Mouse (Mus musculus) retina, adult 2 months (tissue): ENCODE data around the gene Lztr1.

Source experiments
- DNase-seq: peaks from one replicate; pipeline ENCODE4 v3.0.0-alpha.2; 2012; ENCODE audit warnings: low read depth, low spot score

Gene Lztr1

DNA sequence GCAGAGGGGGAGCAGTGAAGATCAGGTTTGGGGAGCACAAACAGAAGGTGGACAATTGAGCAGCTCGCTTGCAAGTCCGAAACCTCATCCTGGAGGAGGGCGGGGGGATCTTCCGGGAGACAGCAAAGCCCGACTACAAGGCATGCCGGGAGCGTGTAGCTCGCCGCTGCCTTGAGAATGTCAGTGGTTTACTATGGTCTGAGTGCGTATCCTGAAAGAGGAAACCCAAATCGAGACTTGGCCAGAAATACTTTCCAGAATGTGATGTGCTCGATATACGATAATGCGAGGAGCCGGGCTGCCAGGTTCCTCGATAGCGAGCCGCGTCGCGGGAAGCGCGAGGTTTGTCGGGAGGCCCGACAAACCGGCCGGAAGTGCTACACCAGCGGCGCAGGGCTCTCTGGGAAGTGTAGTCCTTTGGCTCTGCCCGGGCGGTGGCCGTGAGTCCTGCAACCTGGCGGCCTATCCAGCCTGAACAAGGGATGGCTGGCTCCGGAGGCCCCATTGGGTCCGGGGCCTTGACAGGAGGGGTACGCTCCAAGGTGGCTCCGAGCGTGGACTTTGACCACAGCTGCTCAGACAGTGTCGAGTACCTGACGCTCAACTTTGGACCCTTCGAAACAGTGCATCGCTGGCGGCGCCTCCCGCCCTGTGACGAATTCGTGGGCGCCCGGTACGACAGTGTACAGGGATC lies at the start of gene Lztr1:
Gene Lztr1 (plus strand): TSS at position 143 of the 694 bp plus-strand sequence.
- DNase-seq = peak; percentile 74

DNA sequence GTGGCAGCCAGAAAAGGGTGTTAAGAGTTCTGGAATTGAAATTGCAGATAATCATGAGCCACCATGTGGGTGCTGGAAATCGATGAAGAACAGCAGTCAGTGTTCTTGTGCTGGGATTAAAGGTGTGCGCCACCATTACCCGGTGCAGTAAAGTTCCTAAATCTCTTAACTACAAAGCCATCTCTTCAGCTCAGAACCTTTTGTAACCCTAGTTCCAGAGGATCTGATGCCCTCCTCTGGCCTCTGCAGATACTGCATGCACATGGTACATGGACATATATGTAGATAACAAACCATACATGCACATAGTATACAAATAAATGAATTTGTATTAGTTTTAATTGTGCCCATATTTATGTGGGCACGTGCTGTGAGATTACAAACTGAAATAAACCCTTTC lies 48.2 kb upstream of the Lztr1 start:
- DNase-seq = no peak

DNA sequence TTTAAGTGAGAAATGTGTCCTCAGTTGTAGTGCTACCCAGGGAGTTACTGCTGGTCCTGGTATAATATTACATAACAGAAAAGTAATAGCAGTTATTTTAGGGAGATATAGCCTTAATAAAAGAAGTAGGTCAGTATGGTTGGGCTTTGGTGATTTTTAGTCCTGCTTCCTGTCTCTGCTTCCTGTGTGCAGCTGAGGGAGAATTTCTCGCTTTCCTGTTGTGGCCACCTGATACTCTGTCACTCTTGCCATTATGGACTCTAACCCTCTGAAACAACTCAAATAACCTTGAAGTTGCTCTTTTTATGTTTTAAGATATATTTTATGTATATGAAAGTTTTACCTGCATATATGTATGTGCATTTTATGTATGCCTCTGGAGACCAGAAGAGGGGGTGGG lies 46.9 kb upstream of the Lztr1 start:
- no peak for DNase-seq

DNA sequence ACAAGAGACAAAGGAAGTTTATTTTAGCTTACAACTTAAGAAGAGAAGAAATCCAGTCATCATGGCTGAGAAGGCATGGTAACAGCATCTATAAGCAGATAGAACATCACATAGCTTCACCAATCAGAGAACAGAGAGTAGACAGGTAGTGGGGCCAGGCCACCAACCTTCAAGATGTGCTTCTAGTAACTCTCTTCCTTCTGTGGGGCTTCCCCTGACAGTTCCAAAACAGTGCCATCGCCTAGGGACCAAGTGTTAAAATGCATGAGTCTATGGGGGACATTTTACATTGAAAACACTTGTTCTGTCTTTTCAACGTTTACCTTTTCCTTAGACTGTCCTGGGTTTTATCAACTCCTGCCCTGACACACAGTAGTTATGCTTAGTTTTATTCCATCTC lies 45.3 kb upstream of the Lztr1 start:
- no peak for DNase-seq

DNA sequence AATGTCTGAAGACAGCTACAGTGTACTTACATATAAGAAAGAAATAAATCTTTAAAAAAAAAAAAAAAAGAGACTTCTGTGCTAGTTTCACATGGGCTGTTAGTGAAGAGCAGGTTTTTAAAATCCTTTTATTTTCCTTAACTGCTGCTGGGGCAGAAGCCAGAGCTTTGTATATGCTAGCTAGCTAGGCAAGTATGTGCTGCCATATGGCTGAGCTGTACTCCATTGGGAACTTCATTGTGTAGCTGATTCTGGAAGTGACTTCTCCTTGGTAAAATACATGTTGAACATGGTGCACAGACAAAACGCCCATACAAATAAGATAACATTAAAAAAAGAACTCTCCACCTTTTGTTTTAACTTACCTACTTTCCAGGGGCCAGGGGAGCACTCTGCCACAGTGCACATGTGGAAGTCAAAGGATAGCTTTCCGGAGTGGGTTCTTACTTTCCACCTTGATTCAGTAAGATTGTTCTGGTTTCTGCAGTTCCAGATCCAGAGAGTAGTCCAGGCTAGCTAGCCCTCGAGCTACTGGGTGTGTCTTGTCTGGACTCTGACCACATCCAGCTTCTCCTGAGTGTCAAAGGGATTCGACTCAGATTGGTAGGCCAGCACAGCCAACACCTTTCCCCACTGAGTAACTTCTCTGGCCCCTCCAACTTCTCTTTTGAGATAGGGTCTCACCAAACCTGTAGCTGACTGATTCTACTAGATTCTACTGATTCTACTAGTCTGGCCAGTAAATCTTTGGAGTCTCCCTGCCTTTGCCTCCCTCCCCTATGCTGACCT lies 41.4 kb upstream of the Lztr1 start:
- no peak for DNase-seq

DNA sequence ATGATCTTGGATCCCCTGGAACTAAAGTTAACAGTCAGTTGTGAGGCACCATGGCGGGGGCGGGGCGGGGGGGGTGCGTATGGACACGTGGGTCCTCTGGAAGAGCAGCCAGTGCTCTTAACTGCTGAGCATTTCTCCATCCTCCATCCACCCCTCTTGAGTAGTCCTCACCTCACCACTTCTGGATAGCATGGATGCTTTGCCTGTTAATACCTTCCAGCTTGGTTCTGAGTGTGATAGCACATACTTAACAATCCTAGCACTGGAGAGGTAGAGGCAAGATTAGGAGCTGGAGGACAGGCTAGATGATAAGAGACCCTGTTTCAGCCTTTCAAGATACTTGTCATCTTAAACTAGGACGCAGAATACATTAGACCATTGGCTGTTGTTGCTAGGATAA lies 36.0 kb upstream of the Lztr1 start:
- no peak for DNase-seq

DNA sequence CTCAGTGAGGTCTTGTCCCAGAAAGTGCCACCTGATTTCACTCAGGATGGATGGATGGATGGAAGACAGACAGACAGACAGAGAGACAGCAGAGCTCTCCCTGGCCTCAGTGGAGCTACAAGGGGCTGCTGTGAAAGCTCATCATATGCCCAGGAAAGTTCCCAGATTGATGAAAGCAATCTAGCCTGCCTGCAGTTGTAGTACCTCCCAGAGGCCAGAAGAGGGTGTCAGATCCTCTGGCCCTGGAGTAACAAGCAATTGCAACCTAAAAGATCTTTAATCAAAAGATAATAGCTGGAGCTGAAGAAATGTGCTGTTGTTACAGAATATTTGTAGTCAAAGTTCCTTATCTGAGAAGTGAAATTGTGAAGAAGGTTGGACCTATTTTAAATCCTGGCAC lies 34.4 kb upstream of the Lztr1 start:
- DNase-seq = no peak

DNA sequence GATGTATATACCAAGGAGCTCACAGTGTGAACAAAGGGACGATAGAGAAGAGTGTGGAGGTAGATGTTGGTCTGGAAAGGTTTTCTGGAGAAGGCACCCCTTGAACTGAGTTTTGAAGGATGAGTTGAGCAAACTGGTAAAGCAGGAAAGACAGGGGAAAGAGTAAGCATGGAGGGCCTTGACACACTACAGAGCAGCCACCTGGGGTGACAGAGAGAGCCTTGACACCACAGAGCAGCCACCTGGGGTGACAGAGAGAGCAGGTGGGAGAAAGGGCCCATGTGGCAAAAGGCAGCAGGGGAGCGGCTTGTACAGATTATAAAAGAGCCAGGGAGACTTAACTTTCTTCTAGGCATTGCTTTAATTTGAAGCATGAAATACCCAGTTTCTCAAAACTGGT lies 33.7 kb upstream of the Lztr1 start:
- DNase-seq = no peak

DNA sequence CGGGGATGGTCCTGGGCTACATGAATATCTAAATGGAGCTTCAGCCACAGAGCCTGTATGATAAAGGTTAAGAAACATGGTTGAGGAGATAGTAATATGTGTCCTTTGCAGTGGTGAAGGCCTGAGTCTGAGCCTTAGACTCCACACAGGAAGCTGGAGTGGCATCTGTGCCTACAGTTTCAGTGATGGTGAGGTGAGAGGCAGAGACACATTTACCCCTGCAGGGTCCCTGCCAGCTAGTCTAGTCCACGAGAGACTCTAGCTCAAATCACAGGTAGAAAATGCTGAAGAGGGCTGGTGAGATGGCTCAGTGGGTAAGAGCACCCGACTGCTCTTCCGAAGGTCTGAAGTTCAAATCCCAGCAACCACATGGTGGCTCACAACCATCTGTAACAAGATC lies 33.2 kb upstream of the Lztr1 start:
- no peak for DNase-seq

DNA sequence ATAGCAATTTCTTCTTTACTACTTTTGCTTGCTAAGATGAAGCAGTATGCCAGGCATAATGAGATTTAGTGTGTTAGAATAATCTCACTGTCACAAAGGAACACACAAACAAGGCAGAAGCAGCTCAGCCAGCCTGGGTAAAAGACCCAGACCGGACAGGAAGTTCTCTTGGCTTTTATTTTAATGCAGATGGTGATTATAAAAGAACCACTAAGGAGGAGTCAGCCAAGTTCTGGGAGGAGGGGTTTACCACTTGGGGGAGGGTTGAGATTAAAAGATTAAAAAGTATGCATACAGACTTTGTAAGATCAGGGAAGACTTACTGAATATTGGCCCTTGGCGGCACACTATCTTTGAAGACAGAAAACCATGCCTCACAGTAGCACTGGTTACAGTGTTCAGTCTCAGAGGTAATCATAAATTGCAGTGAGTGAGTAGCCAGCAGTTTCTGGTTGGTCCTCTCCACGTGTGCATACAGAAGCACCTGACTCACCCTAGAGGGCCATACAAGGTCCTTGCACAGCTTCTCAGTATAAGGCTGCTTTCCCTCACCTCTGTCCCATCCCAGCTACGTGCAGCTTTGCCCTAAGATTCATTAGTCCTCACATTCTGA lies 30.1 kb upstream of the Lztr1 start:
- no peak for DNase-seq

DNA sequence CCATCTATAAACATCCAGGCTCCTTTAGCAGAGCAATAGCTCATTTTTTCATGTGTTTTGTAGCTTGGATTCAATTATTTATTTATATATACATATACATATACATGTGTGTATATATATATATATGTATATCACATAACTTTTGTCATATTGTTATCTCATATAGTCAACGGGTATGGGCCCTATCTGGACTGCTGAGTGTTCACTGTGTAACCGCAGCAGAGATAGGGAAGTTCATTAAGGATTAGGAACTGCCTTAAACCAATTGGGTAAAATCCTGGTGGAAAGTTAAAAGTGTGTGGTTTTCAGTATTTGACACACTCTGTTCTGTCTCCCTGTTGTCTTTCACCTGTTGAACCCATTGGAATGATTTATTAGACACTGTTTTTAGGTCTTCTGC lies 27.0 kb upstream of the Lztr1 start:
- no peak for DNase-seq

DNA sequence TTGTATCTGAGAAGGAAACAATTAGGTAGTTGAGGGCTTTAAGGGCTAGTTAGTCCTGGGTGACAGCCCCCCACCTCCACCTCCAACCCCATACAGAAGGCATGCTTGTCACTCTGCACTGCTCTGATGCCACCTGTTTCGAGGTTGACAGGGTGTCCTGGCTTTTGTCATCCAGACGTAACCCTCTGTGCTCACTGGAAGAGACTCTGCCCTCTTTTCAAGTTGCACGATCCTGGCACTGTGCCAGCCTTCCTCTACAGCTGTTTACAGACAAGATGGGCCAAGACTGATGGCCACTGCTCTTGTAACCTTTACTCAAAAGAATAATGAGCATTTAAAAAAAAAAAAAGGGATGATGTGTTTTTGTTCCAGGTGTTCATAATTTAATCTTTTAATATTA lies 22.0 kb upstream of the Lztr1 start:
- no peak for DNase-seq

DNA sequence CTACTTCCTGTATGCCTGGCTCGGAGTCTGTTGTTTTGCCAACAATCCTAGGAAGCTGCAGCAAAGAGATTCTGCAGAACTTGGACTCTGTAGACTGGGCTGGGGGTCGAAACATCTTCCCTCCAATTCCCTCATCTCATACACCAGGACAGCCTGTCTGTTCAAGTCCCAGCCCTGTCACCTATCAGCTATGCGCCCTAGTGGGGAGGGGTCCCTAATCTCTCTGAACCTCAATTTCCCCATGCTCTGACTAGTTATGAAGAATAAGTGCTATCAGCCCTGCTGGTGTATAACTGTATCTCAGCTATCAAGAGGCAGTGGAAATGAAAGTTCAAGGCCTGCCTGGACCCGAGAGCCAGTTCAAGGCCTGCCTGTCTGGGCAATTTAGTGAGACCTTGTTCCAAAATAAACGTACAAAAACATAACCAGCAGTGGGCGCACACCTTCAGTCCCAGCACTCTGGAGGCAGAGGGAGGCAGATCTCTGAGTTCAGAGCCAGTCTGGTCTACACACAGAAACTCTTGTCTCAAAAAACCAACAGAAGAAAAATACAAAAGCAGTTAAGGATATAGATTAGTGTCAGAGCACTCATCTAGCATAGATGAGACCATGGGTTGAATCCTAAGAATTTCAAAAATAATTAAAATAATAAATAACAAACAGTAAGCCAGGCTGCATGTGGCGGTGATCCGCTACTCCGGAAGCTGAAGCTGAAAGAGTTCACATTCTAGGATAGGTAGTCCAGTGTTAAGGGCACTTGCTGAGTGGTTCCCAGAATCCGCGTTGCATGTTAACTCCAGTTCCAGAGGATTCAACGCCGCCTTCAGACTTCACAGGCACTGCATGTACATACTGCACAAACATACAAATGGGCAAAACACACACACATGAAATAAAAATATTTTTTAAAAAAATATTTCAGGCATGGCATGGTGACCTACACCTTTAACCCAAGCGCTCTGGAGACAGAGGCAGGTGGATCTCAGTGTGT lies 19.7 kb upstream of the Lztr1 start:
- no peak for DNase-seq

DNA sequence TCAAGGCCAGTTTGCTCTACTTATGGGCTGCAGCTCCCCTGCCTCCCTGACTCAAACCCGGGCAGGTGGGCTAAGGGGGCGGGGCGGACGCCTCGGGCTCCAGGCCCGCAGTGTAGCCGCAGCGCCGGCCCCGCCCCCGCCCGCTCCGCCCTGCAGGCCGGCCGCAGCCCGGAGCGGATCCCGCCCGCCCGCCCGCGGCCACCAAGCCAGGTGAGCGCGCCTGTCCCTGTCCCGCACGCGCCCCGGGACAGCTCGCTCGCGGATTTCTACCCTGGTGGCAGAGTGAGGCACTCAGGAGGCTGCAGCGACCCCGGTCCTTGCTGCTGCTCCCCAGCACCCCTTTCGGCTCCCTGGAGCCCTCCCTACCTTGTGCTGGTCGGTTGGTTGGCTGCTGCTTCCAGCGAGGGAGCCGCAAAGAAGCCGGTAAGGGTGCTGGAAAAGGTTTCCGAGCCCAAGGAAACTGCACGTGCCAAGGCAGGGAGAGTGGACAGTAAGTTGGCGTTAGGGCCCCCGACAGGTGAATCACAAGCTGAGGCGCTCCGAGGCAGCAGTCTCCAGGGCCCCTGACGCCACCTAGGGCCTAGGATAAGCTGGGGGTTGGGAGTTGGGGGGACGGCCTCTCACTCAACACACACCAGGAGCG lies 18.9 kb upstream of the Lztr1 start, which contains the start of gene Aifm3:
Gene Aifm3 (plus strand): TSS at position 143 of the 643 bp plus-strand sequence.
- DNase-seq = no peak

DNA sequence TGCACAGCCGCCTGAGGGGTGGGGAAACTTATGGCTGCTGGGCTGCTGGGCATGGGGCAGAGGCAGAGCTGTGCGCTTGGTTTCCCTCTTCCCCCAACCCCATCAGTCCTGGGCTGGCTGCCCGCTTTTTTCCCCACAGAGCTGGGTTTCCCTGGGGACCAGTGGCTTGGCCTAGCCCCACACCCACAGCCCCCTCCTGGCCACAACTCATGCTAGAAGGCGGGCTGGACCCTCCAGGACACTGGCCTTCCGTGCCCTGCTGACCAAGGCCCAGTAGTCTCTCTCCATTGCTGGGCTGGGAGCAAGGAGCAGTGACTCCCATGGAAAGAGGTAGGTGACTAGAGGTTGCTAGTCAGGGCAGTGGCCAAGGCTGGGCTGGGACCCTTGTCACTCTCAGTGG lies 17.3 kb upstream of the Lztr1 start:
- DNase-seq = no peak

DNA sequence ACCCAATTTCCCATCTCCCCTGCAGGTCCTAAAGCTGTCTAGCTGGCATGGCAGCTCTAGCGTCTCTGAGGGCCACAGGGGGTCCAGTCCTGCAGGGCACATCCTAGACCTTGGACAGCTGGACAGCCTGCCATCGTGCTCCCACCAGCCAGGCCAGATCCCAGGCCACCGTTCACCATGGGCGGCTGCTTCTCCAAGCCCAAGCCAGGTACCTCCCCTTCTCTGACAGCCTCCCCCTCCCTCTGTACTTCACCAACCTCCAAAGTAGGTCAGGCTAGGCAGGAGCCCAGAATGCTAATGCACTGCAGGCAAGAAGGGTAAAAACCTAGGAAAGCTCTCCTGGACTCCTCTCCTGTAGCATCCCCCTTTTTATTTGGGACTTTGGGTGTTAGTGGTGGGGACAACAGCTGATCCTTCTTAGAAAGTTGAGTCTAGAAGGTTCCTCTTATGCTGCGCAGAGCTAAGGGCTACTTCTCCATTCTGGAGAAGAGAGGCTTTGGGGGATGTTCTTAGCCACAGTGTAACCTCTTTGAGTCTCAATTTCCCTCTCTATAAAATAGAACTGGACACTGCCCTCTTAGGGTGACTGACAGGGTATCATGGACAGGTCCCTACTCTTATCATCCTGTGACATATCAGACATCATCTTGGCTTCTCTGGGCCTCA lies 16.5 kb upstream of the Lztr1 start:
- no peak for DNase-seq

DNA sequence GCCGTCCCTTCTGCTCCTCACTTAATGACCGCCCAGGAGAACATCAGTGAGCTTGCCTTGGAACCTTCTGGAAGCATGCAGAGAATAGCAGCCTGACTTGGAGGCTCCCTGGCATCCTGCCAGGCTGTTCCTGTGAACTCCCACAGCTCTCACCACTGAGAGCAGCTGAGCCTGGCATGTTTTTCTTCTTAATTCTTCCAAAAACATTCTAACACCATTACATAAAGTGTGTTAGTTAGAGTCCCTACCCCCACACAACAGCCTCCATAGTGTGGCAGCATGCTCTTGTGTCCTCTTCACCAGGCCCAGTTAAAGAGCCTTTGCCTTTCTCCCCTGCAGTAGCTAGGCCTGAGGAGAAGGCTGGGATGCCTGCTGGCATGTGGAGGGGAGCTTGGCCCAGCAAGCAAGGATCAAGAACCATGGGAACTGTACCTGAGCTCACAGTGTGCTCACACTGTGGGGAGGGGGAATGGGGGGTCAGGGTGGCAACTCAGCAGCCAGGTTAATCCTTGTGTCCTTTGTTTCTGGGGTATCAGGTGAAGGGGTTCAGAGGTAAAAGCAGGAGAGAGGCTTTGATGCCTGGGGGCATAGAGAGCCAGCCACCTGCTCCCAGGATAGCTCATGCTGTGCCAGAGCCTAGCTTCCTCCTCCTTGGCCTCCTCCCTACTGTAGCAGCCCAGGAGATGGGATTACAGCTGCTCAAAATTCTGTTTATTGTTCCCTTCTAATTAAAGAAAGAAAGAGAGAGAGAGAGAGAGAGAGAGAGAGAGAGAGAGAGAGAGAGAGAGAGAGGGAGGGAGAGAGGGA lies 11.8 kb upstream of the Lztr1 start:
- DNase-seq = no peak

DNA sequence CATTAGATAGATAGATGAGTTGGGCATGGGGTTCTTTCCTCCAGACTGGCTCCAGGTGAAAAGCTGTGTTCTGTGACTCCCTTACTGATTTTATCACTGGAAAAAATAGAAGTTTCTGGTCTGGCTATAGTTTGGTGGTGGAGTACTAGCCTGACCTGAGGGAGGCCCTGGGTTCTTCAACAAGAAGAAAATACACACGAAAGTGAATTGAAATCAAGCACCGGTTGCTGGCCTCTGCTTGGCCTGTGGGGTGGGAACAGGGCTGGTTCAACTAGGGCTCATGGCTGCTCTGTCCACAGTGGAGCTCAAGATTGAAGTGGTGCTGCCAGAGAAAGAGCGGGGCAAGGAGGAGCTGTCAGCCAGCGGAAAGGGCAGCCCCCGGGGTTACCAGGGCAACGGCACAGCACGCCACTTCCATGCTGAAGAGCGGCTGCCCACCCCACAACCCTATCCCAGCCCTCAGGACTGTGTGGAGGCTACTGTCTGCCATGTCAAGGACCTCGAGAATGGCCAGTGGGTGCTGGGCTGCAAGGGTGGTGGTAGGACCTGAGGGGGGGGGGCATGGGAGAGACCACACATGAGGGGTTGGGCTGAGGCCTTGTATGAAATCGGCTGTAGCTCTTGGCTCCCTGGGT lies 9.1 kb upstream of the Lztr1 start:
- no peak for DNase-seq

DNA sequence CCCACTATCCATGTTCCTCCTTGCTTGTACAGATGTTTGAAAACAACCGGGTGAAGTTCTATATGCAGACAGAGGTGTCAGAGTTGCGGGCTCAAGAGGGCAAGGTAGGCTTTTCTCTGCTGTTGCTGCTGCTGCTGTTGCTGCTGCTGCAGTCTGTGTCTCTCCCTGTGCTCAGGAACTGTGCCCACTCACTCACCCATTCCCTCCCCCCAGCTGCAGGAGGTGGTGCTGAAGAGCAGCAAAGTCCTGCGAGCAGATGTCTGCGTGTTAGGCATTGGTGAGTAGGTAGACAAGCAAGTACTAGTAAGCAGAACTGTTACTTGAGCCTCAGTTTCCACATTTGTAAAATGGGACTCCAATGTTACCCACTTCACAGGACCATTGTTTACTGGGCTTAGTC lies 5.8 kb upstream of the Lztr1 start:
- no peak for DNase-seq
